ENCODE assay signal across 9 mouse cellular contexts in genomic region chr11:11114234-11115030, GRCm38 (mm10). TPM values are rescaled to one million over a fixed set of nuclear protein-coding genes. Genes with fewer than 3 reads are reported as not detected.
DNase-seq lines count a peak whose midpoint lies in the region; ATAC-seq and TF ChIP-seq lines count a peak whose summit lies in the region.
"Had no signal": no experiment of that assay in that cellular context is flagged by ENCODE, and none has a peak within 500 bp of the region (broad histone marks: within the 10 kb centered on the region; RNA-seq: fewer than 3 reads in every experiment).

No protein-coding gene starts in this region.

- TF ChIP-seq CTCF in ES-Bruce4 (IDR thresholded peaks at IDR 0.05; ENCODE audit: low read depth, low read length) = no peak

- no peak for TF ChIP-seq EP300 in ES-Bruce4 (IDR thresholded peaks at IDR 0.05; ENCODE audit: insufficient read depth, low read depth, low read length)

- TF ChIP-seq POLR2A in ES-Bruce4 (IDR thresholded peaks at IDR 0.05; ENCODE audit: insufficient read depth, low read length) = no peak

- H3K9ac ChIP-seq in ES-Bruce4 (ENCODE audit: low read depth, poor library complexity, severe bottlenecking) = peak overlapping the region; percentile 2; the same call in 1 of the 2 replicates
- peak overlapping the region; percentile 50 for H3K9ac ChIP-seq in forebrain, embryonic 12.5 days
- H3K9ac ChIP-seq in limb, embryonic 13.5 days = peak overlapping the region; percentile 51
- H3K9ac ChIP-seq in stomach, embryonic 16.5 days (ENCODE audit: low read length) = no peak overlapping the region; the same call in 1 of the 2 replicates

- no peaks in the 10 kb centered on the region for H3K36me3 ChIP-seq in ES-Bruce4 (ENCODE audit: control insufficient read depth, insufficient read depth, low read length, poor library complexity, severe bottlenecking)
- no peaks in the 10 kb centered on the region for H3K36me3 ChIP-seq in forebrain, embryonic 12.5 days (replicated peaks)
- no peaks in the 10 kb centered on the region for H3K36me3 ChIP-seq in limb, embryonic 13.5 days
- H3K36me3 ChIP-seq in stomach, embryonic 16.5 days (ENCODE audit: control insufficient read depth, insufficient read depth, low read length) = no peaks in the 10 kb centered on the region
- H3K36me3 ChIP-seq: G1E had no signal

- peak overlapping the region; percentile 95 for H3K4me2 ChIP-seq in forebrain, embryonic 12.5 days
- peak overlapping the region; percentile 91 for H3K4me2 ChIP-seq in limb, embryonic 13.5 days (replicated peaks)
- peak overlapping the region; percentile 59 for H3K4me2 ChIP-seq in stomach, embryonic 16.5 days (ENCODE audit: low read depth, low read length)

- no peak overlapping the region for H3K27ac ChIP-seq in ES-Bruce4 (ENCODE audit: insufficient read depth, low read length)
- no peak overlapping the region for H3K27ac ChIP-seq in forebrain, embryonic 12.5 days
- no peak overlapping the region for H3K27ac ChIP-seq in limb, embryonic 13.5 days
- no peak overlapping the region for H3K27ac ChIP-seq in stomach, embryonic 16.5 days (ENCODE audit: low read length)

- H3K4me3 ChIP-seq in ES-Bruce4 (ENCODE audit: low read depth, low read length) = peak overlapping the region; percentile 53
- H3K4me3 ChIP-seq in forebrain, embryonic 12.5 days (replicated peaks) = peak overlapping the region; percentile 57
- peak overlapping the region; percentile 53 for H3K4me3 ChIP-seq in limb, embryonic 13.5 days
- peak overlapping the region; percentile 50 for H3K4me3 ChIP-seq in stomach, embryonic 16.5 days (replicated peaks; ENCODE audit: low read length)

- ATAC-seq in forebrain, embryonic 12.5 days (ENCODE audit: low FRiP score) = peak; percentile 34
- no peak for ATAC-seq in limb, embryonic 13.5 days (ENCODE audit: low FRiP score, low read depth)
- ATAC-seq in stomach, embryonic 16.5 days (ENCODE audit: insufficient read depth, low FRiP score) = peak; percentile 30; the same call in 1 of the 2 replicates

- peaks cover 36% of the 10 kb centered on the region for H3K27me3 ChIP-seq in ES-Bruce4 (ENCODE audit: control insufficient read depth, insufficient read depth, low read length, poor library complexity, severe bottlenecking)
- peaks cover 78% of the 10 kb centered on the region for H3K27me3 ChIP-seq in forebrain, embryonic 12.5 days
- H3K27me3 ChIP-seq in limb, embryonic 13.5 days = peaks cover 75% of the 10 kb centered on the region
- peaks cover 50% of the 10 kb centered on the region for H3K27me3 ChIP-seq in stomach, embryonic 16.5 days (ENCODE audit: control insufficient read depth, insufficient read depth, low read length)

- H3K4me1 ChIP-seq in ES-Bruce4 (ENCODE audit: control insufficient read depth, insufficient read depth, low read length) = no peaks in the 10 kb centered on the region
- peaks cover 31% of the 10 kb centered on the region for H3K4me1 ChIP-seq in forebrain, embryonic 12.5 days
- H3K4me1 ChIP-seq in limb, embryonic 13.5 days = peaks cover 31% of the 10 kb centered on the region
- H3K4me1 ChIP-seq in stomach, embryonic 16.5 days (ENCODE audit: control insufficient read depth, insufficient read depth, low read length) = peaks cover 8% of the 10 kb centered on the region

- H3K9me3 ChIP-seq in ES-Bruce4 (replicated peaks; ENCODE audit: control insufficient read depth, insufficient read depth, low read length, poor library complexity, severe bottlenecking) = peaks cover 7% of the 10 kb centered on the region
- no peaks in the 10 kb centered on the region for H3K9me3 ChIP-seq in forebrain, embryonic 12.5 days
- H3K9me3 ChIP-seq in limb, embryonic 13.5 days = no peaks in the 10 kb centered on the region
- no peaks in the 10 kb centered on the region for H3K9me3 ChIP-seq in stomach, embryonic 16.5 days (replicated peaks; ENCODE audit: control insufficient read depth, low read length)
- H3K9me3 ChIP-seq: G1E had no signal

- 1% methylated on average over 34 of the region's 34 CpGs for WGBS in forebrain, embryonic 12.5 days
- WGBS in limb, embryonic 13.5 days = under 1% methylated on average over 34 of the region's 34 CpGs
- WGBS in stomach, embryonic 16.5 days = 2% methylated on average over 34 of the region's 34 CpGs

- peak; percentile 85 for DNase-seq in heart, adult 11 months
- DNase-seq in heart, postnatal 4 days = no peak
- no peak for DNase-seq in ovary, postnatal 14 days (ENCODE audit: low spot score)
- no peak for DNase-seq in lung, adult 18-20 months

RNA-seq across cellular contexts. Expression of gene Vwc2, which starts 0.4 kb away (rescaled TPM):
- under 1 TPM; 0.23 to 0.26 TPM for total RNA-seq in heart, postnatal 4 days (2021)
- not detected in 2 replicates for polyA plus RNA-seq in ES-Bruce4 (2011; ENCODE audit: insufficient read depth, insufficient read length, low read depth, missing spikeins)
- polyA plus RNA-seq in forebrain, embryonic 12.5 days (2016; fragmentation: Nextera tagmentation; extraction: Ambion mirVana) = 2.7 and 2.9 TPM in 2 replicates
- 3.9 and 4.6 TPM in 2 replicates for polyA plus RNA-seq in limb, embryonic 13.5 days (2015; fragmentation: Nextera tagmentation; extraction: Ambion mirVana)
- polyA plus RNA-seq in stomach, embryonic 16.5 days (2015; fragmentation: Nextera tagmentation; extraction: Ambion mirVana) = 0.76 and 1.1 TPM in 2 replicates
- polyA plus RNA-seq: G1E had no signal
